Mouse (Mus musculus) brain, embryonic 14.5 days (tissue): Measurements from ENCODE around the gene Rrbp1.

Source experiments
- CTCF ChIP-seq: fragments of 200-500 bp; IDR thresholded peaks from 2 replicates; pipeline ENCODE4 v1.5.1; 2012; ENCODE audit warnings: inconsistent platforms, mild to moderate bottlenecking, moderate library complexity, borderline replicate concordance; ENCODE audit not compliant: insufficient read depth, insufficient read length; ENCODE audit errors: extremely low read depth
- POLR2A ChIP-seq: fragments of 200-500 bp; IDR thresholded peaks from 2 replicates; pipeline ENCODE4 v1.6.1; 2012; ENCODE audit warnings: mild to moderate bottlenecking, inconsistent platforms, borderline replicate concordance; ENCODE audit not compliant: poor library complexity, insufficient read depth, insufficient read length, severe bottlenecking; ENCODE audit errors: extremely low read depth

DNA sequence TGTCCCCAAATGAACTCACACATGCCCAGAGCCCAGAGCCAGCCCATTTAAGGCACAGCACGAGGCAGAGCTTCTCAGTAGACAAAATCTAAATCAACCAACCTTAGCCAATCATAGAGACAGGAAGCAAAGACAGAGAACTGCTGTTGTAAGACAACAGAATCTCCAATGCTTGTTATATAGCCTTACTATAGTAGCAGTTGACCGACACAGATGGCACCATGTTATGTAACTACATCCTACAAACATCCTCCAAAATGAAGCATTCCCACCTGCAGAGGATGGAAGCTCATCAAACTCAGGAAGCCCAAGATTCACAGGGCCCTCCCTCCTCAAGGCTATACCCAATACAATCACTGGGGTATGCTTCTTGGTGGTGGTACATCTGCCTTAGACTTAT lies 23.6 kb downstream of the Rrbp1 start:
- TF ChIP-seq CTCF (no peak), POLR2A (no peak)
